Mouse (Mus musculus): Measurements from ENCODE around the gene Kif26a.

DNA sequence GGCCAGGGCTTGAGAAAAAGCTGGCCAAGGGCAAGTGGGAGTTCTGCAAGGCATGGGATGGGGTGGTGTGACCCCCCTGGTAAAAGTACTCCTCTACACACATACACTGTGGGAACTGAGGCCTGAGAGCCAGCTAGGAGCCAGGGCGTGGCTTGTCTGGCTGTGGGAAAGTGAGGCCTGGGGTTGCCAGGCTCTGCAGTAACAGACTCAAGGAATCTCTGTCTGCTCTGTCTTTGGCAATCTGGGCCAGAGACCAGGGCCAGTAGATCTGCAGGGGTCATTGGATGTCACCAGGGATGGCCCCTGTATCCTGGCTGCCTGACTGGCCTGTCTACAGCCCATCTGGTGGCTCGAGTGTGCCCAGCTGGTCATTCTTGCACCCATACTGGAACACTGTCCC, 61.2 kb downstream of the Kif26a start:
- TF ChIP-seq POLR2A (IDR thresholded peaks at IDR 0.05; ENCODE audit: extremely low read depth, insufficient read depth, low read length) (no peak), CTCF (IDR thresholded peaks at IDR 0.05; ENCODE audit: low read depth, low read length) (no peak)

Data from liver, adult 2 months (tissue).